Mouse (Mus musculus) neural tube, embryonic 13.5 days (tissue): ENCODE data around the gene Fsd1l. TPM values are rescaled to one million over a fixed set of nuclear protein-coding genes. Genes with fewer than 3 reads are reported as not detected.
A peak's percentile ranks its signal among the peaks of the same experiment; 100 is the strongest.

Experiments used
- ATAC-seq: fragments of 200-750 bp; cut with Nextera tagmentation; 2 replicates; pipeline ENCODE4 v1.8.0; 2017; ENCODE audit warnings: low read depth, mild to moderate bottlenecking, moderate TSS enrichment, moderate library complexity
- H3K27ac ChIP-seq: fragments of 300-500 bp; sonication (generic); replicated peaks from 2 replicates; pipeline ENCODE4 v1.5.1; 2015; ENCODE audit warnings: moderate library complexity, mild to moderate bottlenecking, inconsistent platforms
- H3K27me3 ChIP-seq: fragments of 300-500 bp; sonication (generic); 2 replicates; pipeline ENCODE4 v1.6.1; 2015; ENCODE audit warnings: mild to moderate bottlenecking, inconsistent platforms
- H3K36me3 ChIP-seq: fragments of 300-500 bp; sonication (generic); 2 replicates; pipeline ENCODE4 v1.6.1; 2015; ENCODE audit warnings: mild to moderate bottlenecking, inconsistent platforms
- H3K4me1 ChIP-seq: fragments of 300-500 bp; sonication (generic); replicated peaks from 2 replicates; pipeline ENCODE4 v1.6.1; 2015; ENCODE audit warnings: inconsistent platforms
- H3K4me2 ChIP-seq: fragments of 300-500 bp; sonication (generic); 2 replicates; pipeline ENCODE4 v1.6.1; 2015; ENCODE audit warnings: inconsistent platforms, mild to moderate bottlenecking, moderate library complexity
- H3K4me3 ChIP-seq: fragments of 300-500 bp; sonication (generic); 2 replicates; pipeline ENCODE4 v1.5.1; 2015; ENCODE audit warnings: mild to moderate bottlenecking, inconsistent platforms
- H3K9ac ChIP-seq: fragments of 300-500 bp; sonication (generic); 2 replicates; pipeline ENCODE4 v1.6.1; 2015; ENCODE audit warnings: moderate library complexity, mild to moderate bottlenecking, inconsistent platforms
- H3K9me3 ChIP-seq: fragments of 300-500 bp; sonication (generic); 2 replicates; pipeline ENCODE4 v1.6.1; 2016; ENCODE audit warnings: inconsistent platforms
- WGBS: fragments of 180-500 bp; shearing (Covaris S2); methylation state at CpG from one replicate; pipeline ENCODE4 v1.1.7; 2015; 5-methylcytosine and 5-hydroxymethylcytosine counted together
- polyA plus RNA-seq: library from polyadenylated mRNA; unstranded; fragments of >200 nt; fragmentation: Nextera tagmentation; extraction: Ambion mirVana; gene quantifications from 2 replicates; pipeline ENCODE4 v1.2.1, GENCODE M21; 2015

Fsd1l gene
- polyA plus RNA-seq: 30.4 and 33.8 TPM in 2 replicates

DNA sequence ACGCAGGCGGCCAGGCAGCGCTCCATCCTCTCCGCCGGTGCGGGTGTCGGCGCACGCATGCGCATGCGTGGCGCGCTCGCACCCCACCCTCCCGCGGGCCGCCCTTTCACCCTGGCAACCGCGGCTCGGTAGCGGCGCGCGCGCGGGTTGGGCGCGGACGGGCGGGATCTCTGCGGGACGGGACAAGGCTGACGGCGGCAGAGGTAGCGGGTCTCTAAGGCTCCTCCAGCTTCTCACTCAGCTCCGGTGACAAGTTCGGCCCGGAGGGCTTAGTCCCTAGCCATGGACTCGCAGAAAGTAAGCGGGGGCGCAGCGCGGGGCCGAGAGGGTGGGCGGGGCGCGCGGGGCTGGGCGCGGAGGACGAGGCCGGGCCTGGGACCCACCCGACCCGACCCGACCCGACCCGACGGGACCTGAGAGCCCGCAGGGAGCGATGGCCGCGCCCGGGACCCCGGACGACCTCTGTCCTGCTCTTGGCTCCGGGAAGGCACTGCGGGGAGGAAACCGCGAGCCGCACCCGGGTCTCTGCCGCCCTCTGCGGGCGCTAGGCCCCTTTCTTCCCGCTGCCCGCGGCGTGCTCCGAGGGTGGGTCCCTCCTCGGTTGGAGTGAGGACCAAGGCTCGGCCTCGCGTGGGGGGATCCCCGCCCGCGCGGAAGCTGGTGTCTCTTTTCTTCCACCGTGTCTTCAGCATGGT is at the start of gene Fsd1l:
Gene Fsd1l (plus strand): TSS at position 156 of the 695 bp plus-strand sequence.
- peak within 1 kb of the TSS; percentile 82 for H3K4me3 ChIP-seq
- no peaks in the 10 kb centered on the region for H3K9me3 ChIP-seq
- under 1% methylated on average over 78 of the region's 88 CpGs for WGBS
- H3K9ac ChIP-seq: peak within 1 kb of the TSS; percentile 91
- H3K27me3 ChIP-seq: peaks cover 14% of the 10 kb centered on the region
- H3K27ac ChIP-seq: peak within 1 kb of the TSS; percentile 94
- peaks cover 50% of the 10 kb centered on the region for H3K4me1 ChIP-seq
- H3K36me3 ChIP-seq: no peaks in the 10 kb centered on the region
- H3K4me2 ChIP-seq: peak within 1 kb of the TSS; percentile 70
- ATAC-seq: peak; percentile 93

DNA sequence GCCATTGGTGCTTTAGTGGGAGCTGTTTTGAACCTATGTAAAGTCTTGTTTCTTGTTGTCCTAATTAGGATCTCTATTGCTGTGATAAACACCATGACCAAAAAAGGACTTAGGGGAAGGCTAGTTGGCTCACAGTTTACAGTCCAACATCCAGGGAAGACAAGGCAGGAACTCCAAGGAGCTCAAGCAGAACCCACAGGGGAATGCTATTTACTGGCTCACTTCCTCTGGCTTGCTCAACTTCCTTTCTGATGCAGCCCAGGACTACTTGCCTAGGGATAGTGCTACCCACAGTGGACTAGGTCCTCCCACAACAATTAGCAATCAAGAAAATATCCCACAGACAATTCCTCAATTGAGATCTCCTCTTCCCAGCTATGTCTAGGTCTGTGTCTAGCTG is 43.6 kb upstream of the Fsd1l start:
- Histone ChIP-seq H3K27me3 (no peaks in the 10 kb centered on the region), H3K4me1 (0 out of 2 replicates have a peak, but pooled peaks cover 5% of the 10 kb centered on the region), H3K27ac (no peak overlapping the region), H3K36me3 (no peaks in the 10 kb centered on the region), H3K9ac (no peak overlapping the region), H3K4me2 (no peak overlapping the region), H3K9me3 (no peaks in the 10 kb centered on the region), H3K4me3 (no peak overlapping the region)
- no peak for ATAC-seq

DNA sequence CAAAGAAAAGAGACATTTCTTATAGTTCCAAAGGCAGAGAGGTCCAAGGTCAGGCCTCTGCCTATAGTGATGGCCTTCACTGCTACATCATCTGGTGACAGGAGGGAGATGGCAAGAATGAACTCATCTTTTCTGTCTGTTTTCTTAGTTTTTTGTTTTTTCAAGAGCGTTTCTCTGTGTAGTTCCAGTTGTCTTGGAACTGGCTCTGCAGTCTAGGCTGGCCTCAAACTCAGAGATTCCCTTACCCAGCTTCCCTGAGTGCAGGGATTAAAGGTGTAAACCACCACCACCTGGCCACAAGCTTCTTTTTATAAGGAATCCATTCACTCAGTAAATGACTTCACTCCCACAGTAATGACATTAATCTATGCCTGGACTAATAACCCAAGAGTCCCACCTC is 42.3 kb upstream of the Fsd1l start:
- no peaks in the 10 kb centered on the region for H3K9me3 ChIP-seq
- H3K27me3 ChIP-seq: no peaks in the 10 kb centered on the region
- no peak overlapping the region for H3K4me2 ChIP-seq
- H3K36me3 ChIP-seq: no peaks in the 10 kb centered on the region
- no peak for ATAC-seq
- no peak overlapping the region for H3K4me3 ChIP-seq
- 83% methylated on average over 1 of the region's 1 CpGs for WGBS
- H3K4me1 ChIP-seq: 0 out of 2 replicates have a peak, but pooled peaks cover 5% of the 10 kb centered on the region
- no peak overlapping the region for H3K27ac ChIP-seq
- no peak overlapping the region for H3K9ac ChIP-seq

DNA sequence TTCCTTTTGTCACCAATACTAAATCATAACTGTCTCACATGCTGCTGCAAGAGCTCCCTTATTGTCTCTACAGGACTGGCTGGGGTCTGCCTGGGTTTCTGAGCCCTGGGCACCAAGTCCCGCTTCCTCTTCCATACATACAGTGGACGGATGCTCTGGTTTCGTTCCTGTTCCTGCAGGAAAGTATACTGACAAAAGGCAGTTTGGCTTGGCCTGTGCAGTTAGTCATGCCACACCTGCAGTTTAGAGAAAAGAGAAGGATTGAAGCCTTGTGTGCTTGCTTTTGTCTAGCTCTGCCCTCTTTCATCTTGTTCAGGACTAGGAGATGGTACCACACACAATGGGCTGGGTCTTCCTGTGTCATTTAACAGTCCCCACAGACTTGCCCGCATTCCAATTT is 41.8 kb upstream of the Fsd1l start:
- Histone ChIP-seq H3K9ac (no peak overlapping the region), H3K36me3 (no peaks in the 10 kb centered on the region), H3K9me3 (no peaks in the 10 kb centered on the region), H3K4me1 (0 out of 2 replicates have a peak, but pooled peaks cover 8% of the 10 kb centered on the region), H3K4me3 (no peak overlapping the region), H3K27me3 (no peaks in the 10 kb centered on the region), H3K27ac (no peak overlapping the region), H3K4me2 (no peak overlapping the region)
- 83% methylated on average over 4 of the region's 4 CpGs for WGBS
- no peak for ATAC-seq

DNA sequence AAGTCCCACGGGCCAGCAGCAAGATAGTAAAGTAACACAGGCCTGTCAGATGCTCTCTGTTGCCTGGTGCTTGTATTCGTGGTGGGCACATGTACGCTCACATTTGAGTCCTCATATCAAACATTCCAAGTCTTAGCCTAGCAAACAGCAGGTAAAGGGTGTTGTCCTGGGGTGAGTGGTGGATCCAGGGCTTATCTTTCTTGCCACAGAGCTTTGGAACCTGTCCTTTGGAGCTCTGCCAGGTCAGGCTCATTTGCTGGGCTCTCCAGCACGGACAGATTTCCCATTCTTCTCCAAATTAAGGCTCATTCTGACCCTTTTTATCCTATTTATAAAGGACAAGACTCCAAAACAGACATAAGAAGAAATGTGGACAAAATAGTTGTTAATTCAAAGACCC is 41.1 kb upstream of the Fsd1l start:
- H3K4me3 ChIP-seq: no peak overlapping the region
- 0 out of 2 replicates have a peak, but pooled peaks cover 8% of the 10 kb centered on the region for H3K4me1 ChIP-seq
- H3K27me3 ChIP-seq: no peaks in the 10 kb centered on the region; the same call in 1 of the 2 replicates
- no peak overlapping the region for H3K9ac ChIP-seq
- 81% methylated on average over 4 of the region's 4 CpGs for WGBS
- no peak for ATAC-seq
- no peaks in the 10 kb centered on the region for H3K9me3 ChIP-seq
- H3K4me2 ChIP-seq: no peak overlapping the region
- H3K27ac ChIP-seq: no peak overlapping the region
- H3K36me3 ChIP-seq: no peaks in the 10 kb centered on the region

DNA sequence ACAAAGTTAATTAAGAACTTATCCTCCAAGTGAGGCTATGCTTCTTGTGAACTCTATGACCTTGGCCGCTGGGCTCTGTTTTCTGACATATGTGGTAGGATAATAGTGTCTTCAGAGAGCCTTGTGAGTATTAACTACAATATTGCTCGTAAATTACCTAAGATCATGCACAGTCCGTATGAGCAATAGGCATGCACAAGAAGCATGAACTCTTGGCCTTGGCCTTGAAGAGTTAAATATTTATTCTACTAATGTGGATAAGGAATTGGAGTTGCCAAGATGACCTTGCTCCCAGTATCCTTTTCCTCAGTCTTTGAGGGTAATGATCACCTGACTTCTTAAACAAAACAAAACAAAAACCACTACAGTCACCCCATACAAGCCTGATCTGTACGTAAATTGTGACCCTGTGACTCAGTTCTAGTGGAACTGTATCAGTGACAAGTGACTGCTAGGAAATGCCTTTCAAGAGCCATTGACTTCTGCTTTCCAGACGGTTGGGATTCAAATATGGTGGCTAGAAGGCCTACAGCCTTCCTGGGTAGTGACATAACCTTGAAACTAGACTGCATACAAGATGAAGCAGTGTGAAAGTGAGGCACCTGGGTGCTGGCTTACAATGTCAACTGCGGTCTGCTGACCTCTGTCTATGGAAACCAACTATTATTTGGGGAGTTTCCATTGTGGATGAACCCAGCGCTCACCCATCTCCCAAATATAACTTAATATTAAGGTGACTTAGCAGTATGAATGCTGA is 40.4 kb upstream of the Fsd1l start:
- H3K27ac ChIP-seq: no peak overlapping the region
- H3K4me3 ChIP-seq: no peak overlapping the region
- H3K36me3 ChIP-seq: no peaks in the 10 kb centered on the region
- no peaks in the 10 kb centered on the region for H3K9me3 ChIP-seq
- no peak overlapping the region for H3K4me2 ChIP-seq
- no peak overlapping the region for H3K9ac ChIP-seq
- no peak for ATAC-seq
- 93% methylated on average over 7 of the region's 7 CpGs for WGBS
- 0 out of 2 replicates have a peak, but pooled peaks cover 8% of the 10 kb centered on the region for H3K4me1 ChIP-seq
- no peaks in the 10 kb centered on the region; the same call in 1 of the 2 replicates for H3K27me3 ChIP-seq

DNA sequence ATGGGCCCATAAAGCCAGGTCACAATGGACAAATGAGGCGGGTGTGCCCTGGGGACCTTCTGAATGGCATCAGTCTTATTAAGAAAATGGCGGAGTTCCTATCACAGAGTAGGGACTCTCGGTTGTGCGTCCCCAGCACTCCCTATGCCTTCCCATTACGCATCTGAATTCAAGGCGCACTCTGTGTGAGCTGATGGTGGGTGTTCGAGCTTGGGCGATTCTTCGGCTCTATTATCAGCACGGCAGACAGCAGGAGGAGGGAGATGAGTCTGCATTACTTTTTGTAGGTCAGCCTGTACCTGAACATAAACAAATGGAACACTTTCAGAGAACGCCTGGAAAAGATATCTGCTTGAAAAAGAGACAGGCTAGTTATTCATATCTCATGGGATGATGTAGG is 39.7 kb upstream of the Fsd1l start:
- ATAC-seq: no peak
- Histone ChIP-seq H3K4me3 (no peak overlapping the region), H3K9ac (no peak overlapping the region), H3K27me3 (no peaks in the 10 kb centered on the region; the same call in 1 of the 2 replicates), H3K27ac (no peak overlapping the region), H3K4me1 (0 out of 2 replicates have a peak, but pooled peaks cover 8% of the 10 kb centered on the region), H3K9me3 (no peaks in the 10 kb centered on the region), H3K36me3 (no peaks in the 10 kb centered on the region), H3K4me2 (no peak overlapping the region)
- 72% methylated on average over 11 of the region's 11 CpGs for WGBS

DNA sequence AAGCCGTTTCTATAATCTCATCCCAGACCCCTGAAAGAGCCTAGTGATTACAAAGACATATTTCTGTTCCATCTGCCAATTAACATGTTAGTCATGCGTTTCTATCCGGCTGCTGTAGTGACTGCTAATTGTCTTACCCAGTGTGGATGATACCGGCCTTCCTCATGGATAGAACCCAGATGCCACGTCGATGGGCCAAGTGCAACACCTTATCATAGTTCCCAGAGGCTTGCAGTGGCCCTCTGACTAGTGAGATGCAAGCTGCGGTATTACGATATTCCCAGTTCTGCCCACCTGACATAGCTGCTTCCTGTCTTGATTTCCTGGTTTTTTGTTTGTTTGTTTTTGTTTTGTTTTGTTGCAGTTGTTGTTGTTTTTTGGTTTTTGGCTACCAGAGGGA is 39.3 kb upstream of the Fsd1l start:
- Histone ChIP-seq H3K9me3 (no peaks in the 10 kb centered on the region), H3K36me3 (no peaks in the 10 kb centered on the region), H3K4me1 (0 out of 2 replicates have a peak, but pooled peaks cover 8% of the 10 kb centered on the region), H3K4me2 (no peak overlapping the region), H3K4me3 (no peak overlapping the region), H3K27me3 (no peaks in the 10 kb centered on the region; the same call in 1 of the 2 replicates), H3K9ac (no peak overlapping the region), H3K27ac (no peak overlapping the region)
- 0 out of 2 replicates have a peak, but pooled peaks have one; percentile 49 for ATAC-seq
- WGBS: 73% methylated on average over 8 of the region's 8 CpGs

DNA sequence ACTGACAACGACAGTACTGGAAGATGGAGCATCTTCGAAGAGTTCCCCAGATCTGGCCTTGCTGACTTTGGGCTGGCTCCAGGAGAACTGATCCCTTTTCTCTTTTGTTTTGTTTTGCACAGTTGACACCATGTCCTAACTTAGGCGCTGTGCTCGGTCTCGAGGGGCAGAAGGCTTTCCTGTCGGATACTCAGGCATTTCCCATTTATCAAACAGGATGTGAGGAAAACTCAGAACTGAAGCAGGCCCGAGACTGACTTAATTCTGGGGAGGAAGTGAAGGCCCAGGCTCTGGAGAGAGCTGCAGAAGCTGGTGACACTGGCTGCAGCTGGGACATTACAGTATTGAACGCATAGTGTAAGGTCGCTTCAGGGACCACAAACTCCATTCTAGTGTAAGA is 38.9 kb upstream of the Fsd1l start:
- Histone ChIP-seq H3K9ac (no peak overlapping the region), H3K4me2 (no peak overlapping the region), H3K4me3 (no peak overlapping the region), H3K36me3 (no peaks in the 10 kb centered on the region), H3K27ac (no peak overlapping the region), H3K27me3 (no peaks in the 10 kb centered on the region; the same call in 1 of the 2 replicates), H3K9me3 (no peaks in the 10 kb centered on the region), H3K4me1 (0 out of 2 replicates have a peak, but pooled peaks cover 8% of the 10 kb centered on the region)
- WGBS: 81% methylated on average over 9 of the region's 9 CpGs
- no peak for ATAC-seq

DNA sequence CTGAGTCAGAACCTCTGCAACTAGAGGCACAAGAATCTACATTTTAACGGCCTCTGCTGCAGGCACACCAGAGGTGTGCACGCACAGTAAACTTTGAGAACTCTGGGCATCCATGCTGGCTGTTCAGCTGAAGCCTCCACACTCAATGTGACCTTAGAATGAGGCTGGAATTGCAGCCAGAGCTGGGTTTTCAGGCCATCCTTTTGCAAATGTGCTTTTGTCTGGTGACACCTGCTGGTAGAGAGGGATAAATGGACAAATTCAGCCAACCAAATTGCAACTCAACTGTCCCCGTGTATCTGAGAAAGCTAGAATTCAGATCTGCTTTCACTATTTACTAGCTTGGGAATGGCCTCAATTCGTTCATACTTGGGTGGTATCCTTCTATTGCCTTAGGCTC is 37.1 kb upstream of the Fsd1l start:
- H3K4me1 ChIP-seq: 0 out of 2 replicates have a peak, but pooled peaks cover 8% of the 10 kb centered on the region
- WGBS: 30% methylated on average over 4 of the region's 4 CpGs
- no peak overlapping the region for H3K4me3 ChIP-seq
- H3K9me3 ChIP-seq: no peaks in the 10 kb centered on the region
- H3K27me3 ChIP-seq: no peaks in the 10 kb centered on the region; the same call in 1 of the 2 replicates
- ATAC-seq: peak; percentile 64; the same call in 1 of the 2 replicates
- no peak overlapping the region for H3K9ac ChIP-seq
- no peak overlapping the region for H3K4me2 ChIP-seq
- no peaks in the 10 kb centered on the region for H3K36me3 ChIP-seq
- no peak overlapping the region for H3K27ac ChIP-seq

DNA sequence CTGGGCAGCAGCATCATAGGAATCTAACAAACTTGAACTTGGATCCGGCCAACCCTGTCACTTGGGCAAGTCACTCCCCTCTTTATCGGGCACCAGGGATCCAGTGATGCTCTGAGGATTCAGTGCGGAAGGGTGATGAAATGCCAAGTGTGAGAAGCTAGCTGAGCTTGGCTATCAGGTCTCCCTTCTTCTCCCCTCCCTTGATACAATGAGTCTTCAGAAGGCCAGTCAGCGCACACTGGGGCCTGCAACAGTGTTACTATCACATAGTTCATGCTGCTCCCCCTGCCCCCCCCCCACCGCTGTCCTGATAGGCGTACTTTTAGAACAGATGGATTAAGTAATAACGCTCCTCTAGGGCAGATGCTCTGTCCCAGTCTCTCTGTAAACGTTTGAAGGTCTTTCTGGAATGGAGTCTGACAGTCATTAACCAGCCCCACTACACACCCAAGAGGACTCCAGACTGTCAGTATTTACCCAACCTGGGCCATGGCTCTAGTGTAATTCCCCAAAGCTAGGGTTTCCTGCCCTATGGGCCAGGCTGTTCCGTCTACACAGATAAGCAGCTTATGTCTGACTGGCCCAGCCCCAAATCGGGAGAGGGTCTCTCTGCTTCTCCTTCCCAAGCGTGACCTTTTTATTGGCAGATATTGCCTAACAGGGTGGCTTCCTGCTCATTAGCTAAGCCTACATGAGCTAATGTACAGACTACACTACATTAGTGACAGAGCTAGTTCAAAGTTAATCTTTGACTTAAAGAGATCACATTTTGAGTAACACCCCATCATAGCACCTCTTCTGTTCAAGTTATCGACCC is 35.8 kb upstream of the Fsd1l start:
- 82% methylated on average over 12 of the region's 12 CpGs for WGBS
- ATAC-seq: no peak
- Histone ChIP-seq H3K4me3 (no peak overlapping the region), H3K4me2 (no peak overlapping the region), H3K9ac (no peak overlapping the region), H3K27ac (no peak overlapping the region), H3K27me3 (no peaks in the 10 kb centered on the region; the same call in 1 of the 2 replicates), H3K9me3 (no peaks in the 10 kb centered on the region), H3K36me3 (no peaks in the 10 kb centered on the region), H3K4me1 (0 out of 2 replicates have a peak, but pooled peaks cover 8% of the 10 kb centered on the region)
